Mouse (Mus musculus) ES-Bruce4 (cell line): ENCODE measurements at regions not wholly inside any gene's neighbourhood (a gene's known extent, or its start where the extent isn't known, plus 50 kb on each side); places are given as distances from the start of the nearest gene placed in this dataset.
"Not testable (repeated sequence)": the region's sequence is repeated elsewhere in the genome, so short reads cannot be mapped to it uniquely, and the experiment has no call there.

ENCODE experiments used
- H3K27ac ChIP-seq: 2 replicates; pipeline ENCODE4 v1.5.1; 2012; ENCODE audit warnings: low read length, inconsistent platforms; ENCODE audit not compliant: insufficient read depth
- H3K27me3 ChIP-seq: 2 replicates; pipeline ENCODE4 v1.6.1; 2012; ENCODE audit warnings: mild to moderate bottlenecking, low read length, inconsistent platforms; ENCODE audit not compliant: control insufficient read depth, poor library complexity, insufficient read depth, severe bottlenecking
- H3K36me3 ChIP-seq: 2 replicates; pipeline ENCODE4 v1.6.1; 2012; ENCODE audit warnings: inconsistent platforms, mild to moderate bottlenecking, low read length, moderate library complexity; ENCODE audit not compliant: control insufficient read depth, poor library complexity, insufficient read depth, severe bottlenecking
- H3K4me1 ChIP-seq: one replicate; pipeline ENCODE4 v1.8.1; 2011; ENCODE audit warnings: low read length; ENCODE audit not compliant: control insufficient read depth, insufficient read depth
- H3K4me3 ChIP-seq: 2 replicates; pipeline ENCODE4 v1.5.1; 2011; ENCODE audit warnings: low read depth, mild to moderate bottlenecking, low read length
- H3K9ac ChIP-seq: 2 replicates; pipeline ENCODE4 v1.6.1; 2012; ENCODE audit warnings: low read depth, mild to moderate bottlenecking, inconsistent platforms; ENCODE audit not compliant: poor library complexity, severe bottlenecking
- H3K9me3 ChIP-seq: replicated peaks from 2 replicates; pipeline ENCODE4 v1.6.1; 2012; ENCODE audit warnings: mild to moderate bottlenecking, low read length, inconsistent platforms; ENCODE audit not compliant: control insufficient read depth, poor library complexity, insufficient read depth, severe bottlenecking
- CTCF ChIP-seq: IDR thresholded peaks from one replicate; pipeline ENCODE4 v1.8.1; 2011; ENCODE audit warnings: low read depth, low read length
- EP300 ChIP-seq: IDR thresholded peaks from 2 replicates; pipeline ENCODE4 v1.6.1; 2011; ENCODE audit warnings: low read depth, low read length; ENCODE audit not compliant: insufficient read depth
- POLR2A ChIP-seq: IDR thresholded peaks from one replicate; pipeline ENCODE4 v1.8.1; 2011; ENCODE audit warnings: low read length; ENCODE audit not compliant: insufficient read depth

DNA sequence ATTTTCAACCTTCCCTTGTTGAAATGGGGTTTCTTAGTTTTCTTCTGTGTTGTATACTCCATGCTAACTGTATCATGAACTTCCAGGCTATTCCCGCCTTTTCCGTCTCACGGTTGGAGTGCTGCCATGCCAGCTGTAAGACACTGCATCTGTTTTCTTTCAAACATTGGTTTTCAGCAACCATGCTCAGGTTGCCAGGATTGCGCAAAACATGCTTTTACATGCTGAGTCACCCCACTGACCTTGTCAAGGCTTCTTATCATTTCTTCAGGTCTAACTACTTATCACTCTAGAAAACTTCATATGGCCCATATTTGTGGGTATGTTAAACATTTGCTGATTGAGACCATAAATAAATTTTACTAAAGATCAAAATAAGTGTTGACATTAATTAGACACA is 551.2 kb downstream of the Tlr4 start:
- H3K9ac ChIP-seq, result no peak overlapping the region
- no peaks in the 10 kb centered on the region for H3K4me1 ChIP-seq
- no peaks in the 10 kb centered on the region for H3K9me3 ChIP-seq
- H3K27ac ChIP-seq, result no peak overlapping the region
- TF ChIP-seq EP300 (no peak), CTCF (no peak), POLR2A (no peak)
- H3K27me3 ChIP-seq, result no peaks in the 10 kb centered on the region
- H3K4me3 ChIP-seq, result no peak overlapping the region
- no peaks in the 10 kb centered on the region for H3K36me3 ChIP-seq

DNA sequence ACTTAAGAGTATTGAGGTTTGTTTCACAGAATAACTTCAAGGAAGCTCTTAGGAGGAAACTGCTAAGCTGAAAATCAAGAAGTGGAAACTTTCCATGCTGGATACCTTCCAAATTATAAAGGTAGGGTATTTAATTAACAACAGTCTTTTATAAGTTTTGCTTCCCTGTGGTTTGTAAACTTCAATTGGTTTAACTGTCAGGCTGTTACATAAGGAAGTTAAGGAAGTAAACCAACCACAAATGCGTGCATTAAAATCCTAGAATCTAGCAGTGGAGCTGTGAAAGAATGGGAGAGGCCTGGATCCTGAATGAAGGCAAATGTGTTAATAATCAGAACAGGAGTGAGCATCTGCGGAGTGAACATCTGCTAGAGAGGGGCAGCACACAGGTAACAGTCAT is 560.5 kb downstream of the Tlr4 start:
- no peak overlapping the region for H3K9ac ChIP-seq
- no peak overlapping the region for H3K4me3 ChIP-seq
- no peaks in the 10 kb centered on the region for H3K27me3 ChIP-seq
- H3K27ac ChIP-seq, result no peak overlapping the region
- TF ChIP-seq POLR2A (no peak), EP300 (no peak), CTCF (no peak)
- no peaks in the 10 kb centered on the region for H3K36me3 ChIP-seq
- H3K9me3 ChIP-seq, result no peaks in the 10 kb centered on the region
- H3K4me1 ChIP-seq, result no peaks in the 10 kb centered on the region

GRCm38 (mm10) chr4:67402977-67403376 is 575.6 kb downstream of the Tlr4 start:
- no peak overlapping the region for H3K9ac ChIP-seq
- TF ChIP-seq CTCF (no peak), EP300 (no peak), POLR2A (no peak)
- no peaks in the 10 kb centered on the region for H3K9me3 ChIP-seq
- H3K27me3 ChIP-seq, result no peaks in the 10 kb centered on the region
- no peak overlapping the region for H3K4me3 ChIP-seq
- H3K36me3 ChIP-seq, result no peaks in the 10 kb centered on the region
- no peak overlapping the region for H3K27ac ChIP-seq
- no peaks in the 10 kb centered on the region for H3K4me1 ChIP-seq

DNA sequence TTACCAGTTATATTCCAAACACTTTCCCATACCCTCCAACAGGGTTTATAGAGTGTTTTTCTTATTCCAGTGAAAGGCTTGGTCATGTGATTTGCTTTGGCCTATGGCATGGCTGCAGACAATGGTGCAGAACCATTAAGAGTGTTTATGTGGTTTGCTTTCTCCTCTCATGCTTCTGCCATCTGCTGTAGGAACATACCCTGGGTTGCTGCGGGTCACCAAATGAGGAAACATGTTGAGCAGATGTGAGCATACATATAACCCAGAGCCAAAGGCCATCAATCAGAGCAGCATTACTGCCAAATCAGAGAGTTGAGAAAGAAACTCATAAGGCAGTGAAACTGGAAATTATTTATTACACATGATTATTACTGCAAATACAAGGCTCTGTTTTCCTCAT is 596.7 kb downstream of the Tlr4 start:
- no peaks in the 10 kb centered on the region for H3K9me3 ChIP-seq
- no peak overlapping the region for H3K27ac ChIP-seq
- H3K4me3 ChIP-seq, result no peak overlapping the region
- no peaks in the 10 kb centered on the region for H3K36me3 ChIP-seq
- TF ChIP-seq POLR2A (no peak), EP300 (no peak), CTCF (no peak)
- no peak overlapping the region for H3K9ac ChIP-seq
- no peaks in the 10 kb centered on the region for H3K27me3 ChIP-seq
- H3K4me1 ChIP-seq, result no peaks in the 10 kb centered on the region

GRCm38 (mm10) chr4:67425712-67426111 is 598.3 kb downstream of the Tlr4 start:
- no peak overlapping the region for H3K27ac ChIP-seq
- TF ChIP-seq EP300 (no peak), POLR2A (no peak)
- no peak overlapping the region for H3K4me3 ChIP-seq
- H3K4me1 ChIP-seq, result no peaks in the 10 kb centered on the region
- H3K36me3 ChIP-seq, result no peaks in the 10 kb centered on the region
- H3K27me3 ChIP-seq, result no peaks in the 10 kb centered on the region
- no peaks in the 10 kb centered on the region for H3K9me3 ChIP-seq
- no peak overlapping the region for H3K9ac ChIP-seq

DNA sequence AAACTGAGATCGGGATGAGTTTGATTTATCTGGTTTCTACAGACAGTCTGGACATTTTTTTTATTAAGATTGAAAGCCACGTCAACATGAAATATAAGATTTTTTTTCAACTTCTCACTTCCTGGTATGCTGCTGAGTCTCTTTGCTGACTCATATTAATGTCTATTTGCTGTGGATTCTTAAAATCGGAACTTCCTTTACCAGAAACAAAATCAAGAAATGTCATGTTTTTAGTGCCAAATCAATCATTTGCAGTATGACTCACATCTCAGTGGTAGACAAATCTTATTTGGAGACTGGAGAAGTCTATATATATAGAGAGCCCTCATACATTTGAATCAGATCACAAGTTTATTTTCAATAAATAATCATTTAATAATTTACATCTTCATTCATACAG is 620.5 kb downstream of the Tlr4 start:
- H3K4me3 ChIP-seq, result no peak overlapping the region
- TF ChIP-seq EP300 (no peak), POLR2A (no peak), CTCF (no peak)
- H3K27me3 ChIP-seq, result no peaks in the 10 kb centered on the region
- no peaks in the 10 kb centered on the region for H3K4me1 ChIP-seq
- H3K9ac ChIP-seq, result no peak overlapping the region
- no peaks in the 10 kb centered on the region for H3K36me3 ChIP-seq
- H3K27ac ChIP-seq, result no peak overlapping the region
- no peaks in the 10 kb centered on the region for H3K9me3 ChIP-seq

DNA sequence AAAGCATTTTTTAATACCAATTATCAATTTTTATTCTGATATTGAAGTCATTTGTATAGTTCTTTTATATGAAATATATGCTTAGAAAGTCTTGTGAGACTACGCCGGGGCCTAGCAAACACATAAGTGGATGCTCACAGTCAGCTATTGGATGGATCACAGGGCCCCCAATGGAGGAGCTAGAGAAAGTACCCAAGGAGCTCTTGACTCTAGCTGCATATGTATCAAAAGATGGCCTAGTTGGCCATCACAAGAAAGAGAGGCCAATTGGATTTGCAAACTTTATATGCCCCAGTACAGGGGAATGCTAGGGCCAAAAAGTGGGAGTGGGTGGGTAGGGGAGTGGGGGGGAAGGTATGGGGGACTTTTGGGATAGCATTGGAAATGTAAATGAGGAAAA is 632.5 kb downstream of the Tlr4 start:
- H3K27me3 ChIP-seq, H3K36me3 ChIP-seq, H3K9me3 ChIP-seq, H3K9ac ChIP-seq, H3K4me1 ChIP-seq, H3K27ac ChIP-seq, H3K4me3 ChIP-seq: not testable (repeated sequence)
